Mouse (Mus musculus) G1E (cell line): ENCODE measurements around the gene Mylk.

Source experiments
- CTCF ChIP-seq: IDR thresholded peaks from 2 replicates; pipeline ENCODE4 v1.5.1; 2012; ENCODE audit warnings: low read depth, low read length, inconsistent platforms, mixed read lengths
- GATA1 ChIP-seq: IDR thresholded peaks from 2 replicates; pipeline ENCODE4 v1.6.1; 2012; ENCODE audit warnings: borderline replicate concordance, low read length, inconsistent platforms, mixed read lengths
- GATA2 ChIP-seq: IDR thresholded peaks from 2 replicates; pipeline ENCODE4 v1.6.1; 2012; ENCODE audit warnings: low read depth, low read length, inconsistent platforms, borderline replicate concordance
- POLR2AphosphoS5 ChIP-seq: IDR thresholded peaks from 2 replicates; pipeline ENCODE4 v1.6.1; 2012; ENCODE audit warnings: low read depth, low read length, inconsistent platforms; ENCODE audit not compliant: insufficient replicate concordance
- TAL1 ChIP-seq: conservative IDR thresholded peaks from 2 replicates; pipeline ENCODE4 v1.6.1; 2012; ENCODE audit warnings: low read depth, low read length, inconsistent platforms, mixed read lengths

GRCm38 (mm10) chr16:35021903-35022241 is 276.9 kb downstream of the Mylk start:
- no peak for TF ChIP-seq CTCF
- no peak for TF ChIP-seq GATA2
- no peak for TF ChIP-seq TAL1
- TF ChIP-seq GATA1: no peak
- TF ChIP-seq POLR2AphosphoS5: no peak
